Mouse (Mus musculus): ENCODE data around the gene Filip1l.

DNA sequence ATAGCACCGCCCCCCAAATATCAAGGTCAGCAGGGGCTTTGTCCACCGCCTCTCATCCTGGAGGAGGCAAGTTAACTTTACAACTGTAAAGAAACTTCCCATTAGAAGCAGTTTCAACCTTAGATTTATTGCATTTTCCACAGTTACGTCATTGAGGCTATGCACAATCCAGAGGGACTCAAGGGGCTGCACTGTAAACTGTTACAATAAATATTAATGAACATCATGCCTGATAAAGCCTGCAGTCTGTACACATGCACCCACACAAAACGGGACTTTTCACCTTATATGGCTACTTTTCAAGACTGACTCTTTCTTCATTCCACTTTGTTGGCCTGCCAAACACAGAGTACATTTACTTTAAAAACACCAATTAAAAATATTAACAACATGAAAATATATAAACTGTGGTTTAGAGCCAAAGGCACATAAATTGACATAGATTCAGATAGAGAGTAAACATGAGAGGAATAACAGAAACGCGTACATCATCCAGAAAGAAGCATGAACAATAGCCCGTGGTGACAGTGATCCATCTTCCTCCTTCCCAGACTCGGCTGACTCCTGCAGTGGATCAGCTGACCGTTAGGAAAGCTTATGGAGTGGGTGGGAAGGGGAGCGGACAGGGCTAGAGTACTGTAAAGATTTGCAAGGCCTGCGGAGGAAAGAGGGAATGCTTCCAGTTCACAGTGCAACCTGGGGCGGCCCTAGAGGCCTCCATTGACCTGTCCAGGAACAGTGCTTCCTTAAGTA lies 131.3 kb downstream of the Filip1l start:
- TF ChIP-seq MAFK (IDR thresholded peaks at IDR 0.05; ENCODE audit: insufficient read depth, low read depth, low read length) (no peak), HCFC1 (IDR thresholded peaks at IDR 0.05; ENCODE audit: borderline replicate concordance, insufficient read depth, low read length) (no peak), CHD2 (IDR thresholded peaks at IDR 0.05; ENCODE audit: low read depth, low read length) (no peak)
